Mouse (Mus musculus) CD4-positive, CD25-positive, alpha-beta regulatory T cell (primary cell): ENCODE results near the gene Jmjd8. TPM values are rescaled to one million over a fixed set of nuclear protein-coding genes. Genes with fewer than 3 reads are reported as not detected.

Experiments used
- polyA plus RNA-seq: library from polyadenylated mRNA; unstranded; fragments of 100-300 nt; shearing (Covaris generic); gene quantifications from one replicate; pipeline ENCODE4 v1.2.1, GENCODE M21; 2017

The Jmjd8 gene
- polyA plus RNA-seq, 1 experiment from 2014 or later, result 36.7 TPM

Other genes starting within 250 kb of the Jmjd8 start
- gene Lmf1, start 249.8 kb upstream of the Jmjd8 start, polyA plus RNA-seq, result 22.4 TPM
- gene Gng13, start 111.7 kb upstream of the Jmjd8 start, polyA plus RNA-seq, result not detected
- gene Chtf18, start 101.4 kb upstream of the Jmjd8 start, polyA plus RNA-seq, result 6.4 TPM
- 14.6 TPM for gene Rpusd1, start 101.2 kb upstream of the Jmjd8 start, polyA plus RNA-seq
- 0.07 TPM for gene Mslnl, start 92.8 kb upstream of the Jmjd8 start, polyA plus RNA-seq
- gene Msln, start 74.5 kb upstream of the Jmjd8 start, polyA plus RNA-seq, result not detected
- gene Narfl, start 55.1 kb upstream of the Jmjd8 start, polyA plus RNA-seq, result 28.1 TPM
- gene Haghl, start 43.2 kb upstream of the Jmjd8 start, polyA plus RNA-seq, result 51.4 TPM
- gene Ccdc78, start 42.3 kb upstream of the Jmjd8 start, polyA plus RNA-seq, result 0.49 TPM
- 223 TPM for gene Fam173a, start 36.0 kb upstream of the Jmjd8 start, polyA plus RNA-seq
- 1.6 TPM for gene AC134908.4, start 33.2 kb upstream of the Jmjd8 start, polyA plus RNA-seq
- 45.7 TPM for gene Metrn, start 31.7 kb upstream of the Jmjd8 start, polyA plus RNA-seq
- gene Fbxl16, start 19.8 kb upstream of the Jmjd8 start, polyA plus RNA-seq, result 0.13 TPM
- gene Wdr24, start 5.2 kb upstream of the Jmjd8 start, polyA plus RNA-seq, result 44.1 TPM
- 169 TPM for gene Stub1, start 4.5 kb downstream of the Jmjd8 start, polyA plus RNA-seq
- 2.1 TPM for gene Rhbdl1, start 8.4 kb downstream of the Jmjd8 start, polyA plus RNA-seq
- 2.6 TPM for gene Gm20683, start 12.9 kb downstream of the Jmjd8 start, polyA plus RNA-seq
- gene Rhot2, start 16.0 kb downstream of the Jmjd8 start, polyA plus RNA-seq, result 41.0 TPM
- 8.8 TPM for gene Wdr90, start 32.6 kb downstream of the Jmjd8 start, polyA plus RNA-seq
- gene Mcrip2, start 39.9 kb downstream of the Jmjd8 start, polyA plus RNA-seq, result 5.2 TPM
- 82.8 TPM for gene Mettl26, start 46.2 kb downstream of the Jmjd8 start, polyA plus RNA-seq
- gene Wfikkn1, start 52.0 kb downstream of the Jmjd8 start, polyA plus RNA-seq, result 1.3 TPM
- gene Rab40c, start 90.9 kb downstream of the Jmjd8 start, polyA plus RNA-seq, result 31.6 TPM
- 55.2 TPM for gene Pigq, start 116.1 kb downstream of the Jmjd8 start, polyA plus RNA-seq
- not detected for gene Nhlrc4, start 116.1 kb downstream of the Jmjd8 start, polyA plus RNA-seq
- gene A930017K11Rik, start 123.7 kb downstream of the Jmjd8 start, polyA plus RNA-seq, result not detected
- 30.1 TPM for gene Capn15, start 156.9 kb downstream of the Jmjd8 start, polyA plus RNA-seq
- gene Rab11fip3, start 240.7 kb downstream of the Jmjd8 start, polyA plus RNA-seq, result 13.5 TPM